Mouse (Mus musculus) ES-Bruce4 (cell line): Measurements from ENCODE around the gene Ccnk.

Source experiments
- CTCF ChIP-seq: IDR thresholded peaks from one replicate; pipeline ENCODE4 v1.8.1; 2011; ENCODE audit warnings: low read depth, low read length
- POLR2A ChIP-seq: IDR thresholded peaks from one replicate; pipeline ENCODE4 v1.8.1; 2011; ENCODE audit warnings: low read length; ENCODE audit not compliant: insufficient read depth

GRCm38 (mm10) chr12:108162036-108162435, 17.3 kb upstream of the Ccnk start:
- TF ChIP-seq CTCF (peak; percentile 23), POLR2A (no peak)
